Mouse (Mus musculus) thymus, postnatal 0 days (tissue): ENCODE data around the gene Adam22. TPM values are rescaled to one million over a fixed set of nuclear protein-coding genes. Genes with fewer than 3 reads are reported as not detected.

Source experiments
- DNase-seq: peaks from one replicate; pipeline ENCODE4 v3.0.0-alpha.2; 2015; ENCODE audit warnings: low spot score
- polyA plus RNA-seq: library from polyadenylated mRNA; unstranded; fragments of >200 nt; fragmentation: Nextera tagmentation; extraction: Ambion mirVana; gene quantifications from 2 replicates; pipeline ENCODE4 v1.2.1, GENCODE M21; 2015

Gene Adam22
- polyA plus RNA-seq, result 0.85 and 1.3 TPM in 2 replicates

- no peak for DNase-seq
Observed at GRCm38 (mm10) chr5:8367614-8368327, at the start of gene Adam22. TSS of gene Adam22 (minus strand) at chr5:8368160.

DNA sequence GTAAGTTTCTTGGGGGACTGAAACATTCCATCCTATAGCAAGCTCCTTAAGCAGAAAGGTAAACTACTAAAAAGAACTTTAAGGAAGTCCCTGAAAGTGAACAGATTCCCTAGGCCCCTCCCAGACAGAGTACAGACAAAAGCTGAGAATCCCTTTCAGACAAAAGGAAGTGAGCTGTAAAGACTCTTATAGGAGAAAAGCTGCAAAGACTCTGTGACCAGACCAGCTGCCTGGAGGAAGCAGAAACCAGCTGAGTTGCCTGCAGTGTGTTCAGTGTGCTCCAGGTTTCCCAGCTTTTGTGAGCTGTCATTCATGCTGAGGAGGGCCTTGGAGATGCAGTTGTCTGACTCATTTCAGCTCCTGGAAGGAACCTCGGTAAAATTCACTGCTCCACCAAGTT is 49.5 kb upstream of the Adam22 start:
- DNase-seq, result no peak

DNA sequence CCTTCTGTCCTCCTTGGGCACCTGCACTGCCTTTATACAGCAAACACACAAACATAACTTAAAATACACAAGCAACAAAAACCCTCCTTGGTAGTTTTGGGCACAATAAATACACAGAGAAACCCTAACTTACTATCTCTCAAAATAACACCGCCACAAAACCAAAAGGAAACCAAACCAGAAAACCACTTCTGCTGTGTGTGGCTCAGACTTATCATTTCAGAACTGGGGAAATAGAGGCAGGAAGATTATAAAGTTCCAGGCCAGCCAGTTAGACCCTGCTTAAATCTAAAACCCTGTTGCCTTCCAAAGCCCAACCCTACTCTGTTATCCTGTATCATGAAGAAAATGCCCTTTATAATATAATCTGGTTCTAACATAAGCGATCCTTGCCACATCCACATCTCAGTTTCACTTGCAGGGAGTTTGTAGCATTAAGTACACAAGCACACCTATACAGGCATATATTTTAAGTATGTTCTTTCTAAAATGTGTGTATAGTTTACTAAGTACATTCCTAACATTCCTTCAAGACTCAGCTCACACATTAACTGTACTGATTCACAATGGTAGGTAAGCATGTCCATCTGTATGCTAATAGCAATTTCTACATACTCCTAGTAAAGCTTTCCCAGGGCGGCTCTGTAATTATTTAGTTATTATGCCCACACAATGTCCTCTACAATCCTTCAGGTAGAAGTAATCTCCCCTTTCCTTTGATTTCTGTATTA is 48.9 kb upstream of the Adam22 start:
- no peak for DNase-seq

DNA sequence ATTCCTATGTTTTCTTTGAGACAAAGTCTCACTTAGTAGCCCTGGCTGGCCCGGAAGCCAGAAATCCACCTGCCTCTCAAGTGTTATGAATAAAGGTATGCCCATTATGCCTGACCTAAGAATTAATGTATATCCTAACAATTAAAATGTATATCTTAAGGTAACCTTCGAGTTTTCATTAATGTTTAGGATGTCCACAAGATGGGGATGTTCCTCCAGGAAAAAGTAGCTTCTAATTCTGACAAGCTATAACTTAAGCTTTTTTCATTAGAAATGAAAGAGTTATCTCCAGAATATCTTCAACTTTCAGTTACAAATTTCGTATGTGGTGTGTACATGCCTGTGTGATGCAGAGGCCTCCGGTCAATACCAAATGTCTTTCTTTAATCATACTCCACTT is 40.8 kb upstream of the Adam22 start:
- no peak for DNase-seq

DNA sequence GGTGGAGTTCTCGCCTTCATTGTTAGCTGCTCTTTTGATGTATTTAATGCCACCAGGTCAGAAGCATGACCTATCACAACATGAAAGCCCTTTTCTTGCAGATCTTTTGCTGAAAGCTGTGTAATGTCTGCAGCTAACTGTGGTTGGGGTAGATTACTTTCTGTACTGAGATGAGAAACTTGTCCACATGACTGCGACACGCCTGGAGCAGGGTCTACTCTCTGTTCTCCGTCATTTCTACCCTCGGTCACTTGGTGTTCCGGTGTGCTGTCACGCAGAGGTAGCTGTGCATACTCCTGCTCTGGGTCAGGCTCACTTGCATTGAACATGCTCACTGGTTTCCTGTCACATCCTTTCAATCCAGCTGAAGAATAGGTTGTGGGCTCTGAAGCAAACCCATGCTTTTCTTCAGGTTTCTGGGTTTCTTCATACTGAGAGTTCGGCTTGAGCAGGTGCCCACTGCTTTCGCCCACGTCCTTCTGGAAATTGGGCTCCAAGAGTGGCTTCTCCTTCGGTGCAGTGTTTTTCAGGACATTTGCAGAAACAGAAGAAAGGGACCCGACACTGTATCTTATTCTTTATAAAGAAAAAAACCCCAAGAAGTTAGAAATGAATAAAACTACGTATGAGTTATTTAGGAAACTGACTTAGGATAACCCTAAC is 29.8 kb upstream of the Adam22 start:
- no peak for DNase-seq

DNA sequence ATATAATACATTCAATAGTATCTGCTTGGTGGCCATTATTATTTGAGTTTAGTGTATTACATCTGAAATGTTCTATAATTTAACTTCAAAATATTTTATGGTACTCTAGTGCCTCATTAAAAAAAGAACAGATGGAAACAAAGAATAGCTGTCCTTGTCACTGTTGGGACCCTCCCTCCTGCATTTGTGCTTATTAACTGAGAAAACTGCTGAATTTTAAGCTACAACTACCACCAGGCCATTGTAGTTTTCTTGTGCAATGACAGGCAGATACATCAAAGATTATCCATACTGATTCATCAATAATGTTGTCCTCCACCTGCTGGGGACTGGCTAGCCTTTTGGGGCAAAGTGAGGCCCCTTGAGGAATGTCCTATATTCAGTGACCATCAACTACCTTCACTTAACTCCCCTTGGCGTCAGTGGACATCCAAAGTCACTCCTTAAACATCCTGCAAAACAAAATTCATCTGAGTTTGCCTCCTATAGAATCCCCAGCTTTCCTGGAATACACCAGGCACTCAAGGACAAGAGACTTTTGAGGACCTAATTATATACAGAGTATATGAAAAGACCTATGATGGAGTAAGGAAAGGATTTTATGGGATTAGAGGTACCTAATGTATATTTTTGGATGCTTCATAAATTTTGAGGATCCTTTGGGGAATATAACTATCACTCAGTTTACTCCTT is 26.1 kb upstream of the Adam22 start:
- DNase-seq, result no peak

GRCm38 (mm10) chr5:8374297-8374906 is 6.4 kb upstream of the Adam22 start:
- no peak for DNase-seq

GRCm38 (mm10) chr5:8373415-8373814 is 5.5 kb upstream of the Adam22 start:
- DNase-seq, result no peak

DNA sequence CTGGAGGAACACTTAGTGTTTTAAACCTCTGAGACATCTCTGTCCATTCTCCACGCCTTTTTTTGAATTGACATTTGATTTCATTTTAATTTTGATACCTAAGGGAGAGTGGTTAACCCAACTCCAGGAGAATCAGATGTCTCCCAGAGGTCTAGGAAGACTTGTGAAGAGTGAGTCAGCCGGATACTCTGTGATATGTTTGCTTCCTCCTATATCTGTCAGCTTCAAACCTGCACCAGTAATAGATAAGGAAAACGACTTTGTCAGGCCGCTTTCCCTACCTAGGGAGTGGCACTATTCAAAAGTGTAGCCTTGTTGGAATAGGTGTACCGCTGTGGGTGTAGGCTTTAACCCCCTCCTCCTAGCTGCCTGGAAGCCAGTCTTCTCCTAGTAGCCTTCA is 821 bp upstream of the Adam22 start:
- no peak for DNase-seq

DNA sequence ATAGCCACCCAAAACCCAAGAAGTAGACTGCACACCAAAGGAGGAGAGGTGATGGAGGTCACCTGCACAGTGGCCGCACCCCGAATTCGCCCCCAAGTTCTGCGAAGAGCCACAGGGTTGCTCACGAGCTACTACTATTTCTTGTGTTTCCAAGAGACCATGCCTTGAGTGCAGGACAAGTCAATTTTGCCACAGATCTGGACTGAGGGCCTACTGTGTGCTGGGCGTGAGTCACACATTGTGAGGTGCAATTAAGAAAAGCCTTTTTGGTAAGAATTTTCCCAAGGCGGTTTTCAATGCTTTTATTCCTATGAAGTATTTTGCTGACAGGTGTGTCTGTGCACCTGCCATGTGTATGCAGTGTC is 350 bp upstream of the Adam22 start:
- no peak for DNase-seq

DNA sequence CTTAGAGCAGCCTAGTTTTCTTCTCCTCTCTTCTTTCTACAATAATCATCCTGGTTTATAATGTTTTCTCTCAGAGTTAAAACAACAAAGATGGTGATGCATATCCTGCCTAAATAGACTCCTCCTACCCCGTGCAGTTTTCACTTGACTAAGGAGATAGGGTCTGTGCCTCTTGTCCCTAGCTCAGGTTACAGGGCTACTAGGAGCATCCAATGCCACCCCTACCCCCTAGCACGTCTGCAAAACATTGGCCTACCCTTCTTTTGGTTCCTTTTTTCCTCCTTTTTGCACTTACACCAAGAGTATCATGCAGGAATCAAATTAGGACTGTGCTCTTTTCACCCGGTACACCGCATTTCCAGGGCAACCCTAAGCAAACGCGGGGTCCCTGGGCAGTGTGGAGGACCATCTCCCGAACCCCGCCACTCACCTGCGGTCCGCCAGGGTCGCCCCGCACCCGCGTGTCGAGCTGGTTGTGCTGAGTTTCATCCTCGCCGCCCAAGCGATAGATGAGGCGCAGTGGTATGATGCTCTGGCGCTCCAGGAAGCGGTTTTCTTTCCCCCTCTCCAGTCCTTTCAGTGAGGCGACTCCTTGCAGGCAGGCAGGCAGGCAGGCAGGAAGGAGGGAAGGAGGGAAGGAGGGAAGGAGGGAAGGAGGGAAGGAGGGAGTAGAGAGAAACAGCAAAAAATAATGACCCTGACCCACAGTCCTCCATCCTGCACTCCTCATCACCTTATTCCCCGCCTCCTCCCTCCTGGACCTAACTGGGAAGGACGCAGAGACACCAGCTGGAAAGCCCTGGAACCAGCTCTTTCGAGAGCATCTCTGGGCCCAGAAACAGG is 968 bp downstream of the Adam22 start:
- DNase-seq, result no peak

DNA sequence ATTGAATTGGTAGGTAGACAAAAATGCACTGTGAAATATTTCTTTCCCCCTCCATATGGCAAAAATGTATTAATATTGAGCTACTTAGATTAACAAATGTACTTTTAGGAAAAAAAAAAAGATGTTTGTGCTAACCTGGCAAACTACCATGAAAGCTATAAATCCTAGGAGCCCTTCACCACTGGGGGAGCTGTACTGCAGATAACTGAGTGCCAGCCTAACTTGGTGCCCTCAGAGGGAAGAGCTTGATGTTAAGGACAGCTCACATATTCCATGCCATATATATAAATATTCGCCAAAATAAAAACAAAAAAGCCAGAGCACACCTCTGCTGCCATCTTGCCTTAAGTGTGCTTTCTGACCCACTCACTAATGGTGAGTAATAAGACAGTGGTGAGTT is 5.6 kb downstream of the Adam22 start:
- DNase-seq, result no peak

GRCm38 (mm10) chr5:8357677-8358076 is 10.3 kb downstream of the Adam22 start:
- no peak for DNase-seq

GRCm38 (mm10) chr5:8356885-8357651 is 10.9 kb downstream of the Adam22 start:
- DNase-seq, result no peak

- DNase-seq, result no peak
Observed at GRCm38 (mm10) chr5:8356326-8356725, 11.6 kb downstream of the Adam22 start.

- no peak for DNase-seq
Observed at GRCm38 (mm10) chr5:8349557-8349956, 18.4 kb downstream of the Adam22 start.

DNA sequence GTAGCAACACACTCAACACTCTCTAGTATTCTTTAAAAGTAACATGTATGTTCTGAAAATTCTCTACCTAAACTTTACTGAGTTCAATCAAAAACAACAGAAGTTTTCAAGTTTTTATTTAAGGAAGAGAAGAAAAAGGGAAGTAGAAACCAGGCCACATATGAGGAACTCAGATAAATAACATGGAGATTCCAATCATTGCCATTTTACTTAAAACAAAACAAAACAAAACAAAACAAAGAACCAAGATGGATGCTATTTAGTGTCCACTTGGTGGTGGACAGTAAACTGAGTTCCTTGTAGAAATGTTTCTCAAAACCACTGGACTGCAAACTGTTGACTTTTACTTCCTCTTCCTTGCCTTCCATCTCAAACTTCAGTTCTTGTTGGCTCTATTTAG is 21.6 kb downstream of the Adam22 start:
- DNase-seq, result no peak

DNA sequence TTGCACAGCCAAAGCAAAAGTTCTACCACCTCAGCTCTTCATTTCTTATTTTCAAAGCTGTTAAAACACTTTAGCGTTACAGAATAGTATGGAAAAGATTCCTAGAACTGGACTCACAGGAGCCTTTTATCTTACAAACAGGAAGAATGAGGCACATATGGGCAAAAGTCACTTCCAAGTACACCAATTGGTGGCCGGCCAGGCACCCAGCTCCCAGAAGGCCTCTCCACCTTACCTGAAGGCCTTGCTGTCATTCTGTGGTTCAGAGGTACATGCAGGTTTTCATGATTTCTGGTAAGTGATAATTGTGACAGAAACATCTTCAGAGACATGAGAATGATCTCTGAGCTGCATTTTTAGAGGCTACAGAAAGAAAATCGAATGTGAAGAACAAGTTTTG is 24.7 kb downstream of the Adam22 start:
- DNase-seq, result no peak

- no peak for DNase-seq
Observed at GRCm38 (mm10) chr5:8341676-8342075, 26.3 kb downstream of the Adam22 start.
